Mouse (Mus musculus) testis, postnatal 10 days (tissue): ENCODE measurements around the gene Asb15.

ENCODE experiments used
- DNase-seq: peaks from one replicate; pipeline ENCODE4 v3.0.0; 2021; ENCODE audit warnings: low spot score

The Asb15 gene

DNA sequence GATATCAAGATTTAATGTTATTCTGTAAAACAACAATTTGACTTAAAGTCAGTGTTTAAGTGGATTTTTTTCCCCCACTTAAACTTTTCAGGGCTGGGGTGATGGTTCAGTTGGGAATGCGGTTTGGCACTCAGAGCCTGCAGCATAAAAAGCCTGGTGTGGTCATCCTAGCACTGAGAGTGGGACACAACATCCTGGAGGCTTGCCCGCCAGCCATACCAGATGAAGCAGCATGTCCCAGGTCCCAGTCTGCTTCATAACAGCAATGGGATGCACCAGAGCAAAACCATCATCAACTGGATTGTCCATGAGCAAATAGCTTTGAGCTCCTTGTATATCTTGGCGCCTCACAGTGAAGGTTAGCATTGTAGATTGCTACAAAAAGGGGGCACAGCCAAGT, 80.7 kb downstream of the Asb15 start:
- no peak for DNase-seq

DNA sequence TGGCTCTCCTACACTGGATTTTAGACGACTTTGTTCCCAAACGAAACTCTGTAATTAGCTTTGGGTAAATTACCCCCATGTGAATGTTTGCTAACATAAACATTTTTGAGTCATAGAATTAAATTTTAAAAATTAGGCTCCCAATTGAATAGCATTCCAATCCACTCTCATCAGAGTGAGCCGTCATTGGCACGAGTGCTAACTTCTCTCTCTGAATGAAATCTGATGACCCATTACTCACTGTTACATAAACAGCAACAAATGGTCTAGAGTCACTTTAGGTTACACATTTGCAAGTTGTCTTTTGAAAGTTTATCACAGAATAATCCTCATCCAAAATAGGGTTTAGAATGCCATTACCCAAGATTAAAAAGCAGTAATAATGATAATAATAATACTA, 81.6 kb downstream of the Asb15 start:
- no peak for DNase-seq

DNA sequence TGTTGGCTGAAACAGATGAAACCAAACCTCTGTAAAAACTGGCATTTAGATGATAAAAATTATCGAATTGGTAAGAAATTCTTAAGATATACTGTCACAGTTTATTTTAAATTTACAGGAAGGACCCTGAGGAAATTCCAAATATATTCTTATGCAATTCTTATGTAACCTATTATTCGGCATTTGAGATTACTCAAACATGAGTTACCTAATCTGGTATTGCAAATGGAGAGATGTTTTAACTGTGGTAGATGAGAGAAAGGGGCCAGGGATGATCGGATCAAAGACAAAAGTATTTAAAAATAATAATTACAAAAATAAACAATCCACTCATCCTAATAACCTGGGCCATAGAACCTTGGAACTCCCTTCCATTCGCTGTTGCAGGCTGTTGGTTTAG, 82.4 kb downstream of the Asb15 start:
- no peak for DNase-seq

DNA sequence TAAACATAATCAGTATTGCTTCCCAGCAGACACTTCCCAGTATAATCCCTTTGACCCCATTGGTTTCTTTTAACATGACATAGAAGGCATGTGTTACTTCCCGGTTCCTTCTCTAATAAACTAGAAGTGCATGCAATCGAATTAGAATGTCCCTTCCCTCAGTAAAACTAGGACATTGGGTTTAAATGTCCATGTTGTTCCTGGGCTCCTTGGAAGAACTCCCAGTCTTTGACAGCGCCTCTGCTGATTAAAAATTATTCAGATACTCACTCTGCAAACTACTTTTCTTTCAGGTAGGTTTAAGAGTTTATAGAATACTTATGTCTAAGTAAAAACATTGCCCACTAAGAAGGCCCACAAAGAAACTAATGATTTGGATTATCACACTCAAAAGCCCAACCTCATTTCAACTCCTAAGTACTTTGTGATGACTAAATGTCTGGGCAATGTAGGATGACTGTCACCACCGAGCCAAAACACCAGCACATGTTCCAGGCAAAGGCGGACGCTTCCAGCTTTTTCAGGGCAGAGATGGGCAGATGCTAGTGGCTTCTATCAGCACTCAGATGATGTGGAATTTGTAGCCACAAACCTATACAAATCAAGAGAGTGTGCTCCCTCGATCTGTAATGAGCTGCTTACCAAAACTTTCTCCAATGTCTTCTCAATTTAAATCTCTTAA, 84.3 kb downstream of the Asb15 start:
- no peak for DNase-seq

DNA sequence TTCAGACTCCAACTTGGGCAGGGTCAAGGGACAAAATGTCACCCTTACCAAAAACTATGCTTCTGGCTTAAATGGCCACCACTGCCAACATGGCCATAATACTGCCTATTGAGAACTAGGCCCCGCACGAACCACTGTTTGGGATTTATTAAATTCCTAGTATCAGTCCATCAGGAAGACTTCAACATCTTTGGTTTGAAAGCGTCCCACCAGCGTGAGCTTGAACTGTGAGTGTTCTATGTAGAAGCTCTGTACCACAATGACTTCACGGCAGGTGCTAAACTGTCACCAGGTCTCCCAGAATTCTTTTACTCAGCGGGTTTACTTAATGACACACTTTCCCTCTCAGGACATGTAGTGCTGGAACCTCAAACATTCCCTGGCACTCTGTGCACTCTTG, 85.4 kb downstream of the Asb15 start:
- DNase-seq: no peak

DNA sequence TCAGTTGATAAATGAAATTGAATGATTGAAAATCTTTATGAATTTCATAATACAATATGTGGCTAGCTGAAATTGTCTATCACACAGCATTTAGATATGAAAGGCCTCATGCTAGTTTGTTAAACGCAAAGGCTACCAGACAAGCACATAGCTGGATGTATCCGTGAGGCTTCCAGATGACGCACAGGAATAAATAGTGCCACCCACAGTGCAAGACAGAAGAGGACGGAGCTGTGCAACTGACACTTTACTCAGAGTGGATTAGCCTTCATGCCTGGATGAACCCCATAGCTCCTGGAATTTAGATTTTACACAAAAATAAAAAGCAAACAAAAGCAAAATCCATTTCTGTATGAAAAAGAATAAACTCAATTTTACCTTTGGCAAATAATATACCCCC, 86.0 kb downstream of the Asb15 start:
- no peak for DNase-seq

DNA sequence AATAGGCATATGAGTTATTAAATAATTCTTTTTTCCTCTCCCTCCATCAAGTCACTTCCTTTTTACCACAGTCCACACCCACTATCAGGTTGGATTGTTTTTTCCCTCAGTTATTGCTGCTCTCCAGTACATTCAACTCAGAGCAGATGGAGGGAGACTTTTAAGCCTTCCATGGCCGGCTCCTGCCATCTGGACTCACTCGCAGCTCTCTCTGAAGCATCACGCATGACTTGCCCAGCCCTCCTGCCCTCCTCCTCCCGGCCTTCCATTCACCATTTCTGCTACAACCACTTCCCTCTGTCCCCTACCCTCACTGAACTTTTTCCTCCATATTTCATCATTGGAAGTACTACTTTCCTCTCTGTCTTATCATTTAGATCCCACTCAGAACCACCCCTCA, 88.8 kb downstream of the Asb15 start:
- no peak for DNase-seq

DNA sequence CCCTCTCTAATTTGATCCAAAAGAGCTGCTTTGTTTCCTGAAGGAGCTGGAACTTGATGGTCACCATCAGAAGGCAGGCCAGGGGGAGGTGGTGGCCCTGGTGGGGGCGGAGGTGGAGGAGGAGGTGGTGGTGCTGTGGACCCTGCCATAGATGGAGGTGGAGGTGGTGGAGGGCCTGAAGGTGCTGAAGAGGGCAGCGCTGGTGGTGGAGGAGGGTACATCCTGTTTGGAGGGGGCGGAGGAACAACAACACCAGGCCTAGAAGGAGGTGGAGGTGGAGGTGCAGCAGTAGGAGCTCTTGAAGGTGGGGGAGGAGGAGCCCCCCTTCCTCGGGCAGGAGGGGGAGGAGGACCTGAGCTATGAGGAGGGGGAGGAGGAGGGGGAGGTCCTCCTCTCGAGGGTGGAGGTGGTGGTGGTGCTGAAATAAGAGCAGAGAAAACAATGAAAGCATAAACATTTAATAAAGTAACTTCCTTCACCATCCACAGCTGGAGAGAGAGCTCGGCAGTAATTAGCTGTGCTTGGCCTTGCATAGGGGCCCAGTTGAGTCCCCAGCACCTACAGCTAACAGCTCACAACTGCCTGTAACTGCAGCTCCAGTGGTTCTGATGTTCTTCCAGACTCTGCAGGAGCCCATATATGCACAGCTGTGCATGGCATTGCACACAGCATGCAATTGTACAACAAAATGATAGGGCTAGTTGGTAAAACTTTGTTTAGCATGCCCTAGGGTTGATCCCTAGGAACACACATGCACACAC, 91.5 kb downstream of the Asb15 start:
- DNase-seq: no peak

DNA sequence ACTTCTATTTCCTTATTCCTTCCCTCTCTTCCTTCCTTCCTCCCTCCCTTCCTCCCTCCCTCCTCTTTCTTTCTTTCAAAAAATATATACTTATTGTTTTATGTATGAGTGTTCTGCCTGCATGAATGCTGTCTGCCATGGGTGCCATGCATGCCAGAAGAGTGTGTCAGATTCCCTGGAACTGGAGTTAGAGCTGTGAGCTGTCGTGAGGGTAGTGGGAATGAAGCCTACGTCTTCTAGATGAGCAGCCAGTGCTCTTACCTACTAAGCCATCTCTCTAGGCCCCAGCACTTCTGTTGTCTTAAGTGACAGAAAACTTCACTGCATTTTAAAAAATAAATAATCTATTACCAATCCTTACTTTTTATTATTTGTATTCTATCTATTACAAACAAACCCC, 93.0 kb downstream of the Asb15 start:
- DNase-seq: no peak

DNA sequence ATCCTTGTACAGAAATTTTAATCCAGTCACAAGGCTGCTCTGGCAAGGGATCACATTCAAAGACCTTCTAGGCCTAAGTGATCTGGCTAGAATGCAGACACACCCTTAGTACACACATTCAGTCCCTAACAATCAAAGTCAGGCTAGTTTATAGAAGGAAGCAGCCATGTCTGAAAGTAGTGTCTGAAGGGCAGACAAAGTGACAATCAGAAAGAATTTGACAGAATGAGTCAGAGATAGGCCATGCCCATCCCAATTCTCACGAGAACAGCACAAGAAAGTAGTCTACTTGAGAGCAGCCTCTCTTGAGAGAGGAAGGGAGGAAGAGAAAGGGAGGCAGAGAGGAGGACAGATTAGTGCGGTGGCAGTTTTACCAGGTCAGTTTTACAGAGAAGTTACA, 94.2 kb downstream of the Asb15 start:
- no peak for DNase-seq
